Comparison of ENCODE assay signal across 17 mouse cellular contexts in the genomic region with DNA sequence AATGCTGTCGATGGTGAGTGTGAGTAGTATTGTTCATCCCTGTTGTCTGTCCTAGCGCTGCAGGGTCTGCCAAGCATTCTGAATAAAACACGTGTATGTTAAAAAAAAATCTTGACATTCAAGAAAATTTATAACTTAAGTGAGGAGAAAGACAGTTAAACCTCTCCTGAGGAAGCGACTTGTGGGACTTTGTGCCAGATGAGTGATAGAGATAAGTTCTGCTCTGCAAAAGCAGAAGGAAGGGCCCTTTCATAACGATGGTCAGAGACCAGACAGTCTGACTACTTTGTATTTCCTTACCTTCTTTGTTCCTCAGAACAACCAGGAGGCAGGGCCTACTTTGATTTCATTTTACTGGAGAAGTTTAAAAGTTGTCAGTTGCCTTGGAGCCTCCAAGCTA. TPM values are rescaled to one million over a fixed set of nuclear protein-coding genes. Genes with fewer than 3 reads are reported as not detected.
DNase-seq lines count a peak whose midpoint lies in the region; ATAC-seq and TF ChIP-seq lines count a peak whose summit lies in the region.
"Had no signal": no experiment of that assay in that cellular context is flagged by ENCODE, and none has a peak within 500 bp of the region (broad histone marks: within the 10 kb centered on the region; RNA-seq: fewer than 3 reads in every experiment).

No protein-coding gene starts in this region.

- no peak for DNase-seq in heart, adult 2 months
- peak; percentile 12 to 62 for DNase-seq in kidney, adult 8-10 months
- DNase-seq in 416B (ENCODE audit: low read depth) = peak; percentile 97
- DNase-seq in MN1 (ENCODE audit: low spot score) = no peak
- no peak for DNase-seq in frontal cortex, postnatal 36 days (ENCODE audit: low spot score in 2 of 2)
- DNase-seq: adrenal gland, postnatal 10 days; cerebellum, adult 8-10 months; embryo, embryonic 11 days; layer of hippocampus, postnatal 36 days; right cerebral cortex, postnatal 14 days; thymus, postnatal 25 days had no signal

- 42% methylated on average over 5 of the region's 5 CpGs for WGBS in heart, adult 2 months
- 69% methylated on average over 5 of the region's 5 CpGs for WGBS in heart, embryonic 12.5 days
- 64% methylated on average over 5 of the region's 5 CpGs for WGBS in kidney, embryonic 14.5 days

- TF ChIP-seq POLR2A in heart, adult 2 months (IDR thresholded peaks at IDR 0.05; ENCODE audit: insufficient read depth, low read depth, low read length) = no peak

- peak overlapping the region; percentile 94 for H3K27ac ChIP-seq in heart, adult 2 months
- no peak overlapping the region for H3K27ac ChIP-seq in heart, embryonic 12.5 days (ENCODE audit: poor library complexity, severe bottlenecking)
- no peak overlapping the region for H3K27ac ChIP-seq in kidney, embryonic 14.5 days (ENCODE audit: low read depth, low read length)
- H3K27ac ChIP-seq: forebrain, embryonic 12.5 days; hindbrain, postnatal 0 days; neural tube, embryonic 12.5 days had no signal

- no peaks in the 10 kb centered on the region for H3K79me2 ChIP-seq in heart, adult 2 months (replicated peaks; ENCODE audit: control insufficient read depth, insufficient read depth, low read length)

- H3K9me3 ChIP-seq in heart, embryonic 12.5 days (replicated peaks) = no peaks in the 10 kb centered on the region
- no peaks in the 10 kb centered on the region for H3K9me3 ChIP-seq in kidney, embryonic 14.5 days (ENCODE audit: control insufficient read depth, low read length)
- H3K9me3 ChIP-seq: forebrain, embryonic 12.5 days; neural tube, embryonic 12.5 days had no signal

- peaks cover 14% of the 10 kb centered on the region for H3K4me1 ChIP-seq in heart, adult 2 months (ENCODE audit: control insufficient read depth, insufficient read depth, low read length)
- peaks cover 20% of the 10 kb centered on the region; the same call in 1 of the 2 replicates for H3K4me1 ChIP-seq in heart, embryonic 12.5 days (replicated peaks)
- no peaks in the 10 kb centered on the region for H3K4me1 ChIP-seq in kidney, embryonic 14.5 days (ENCODE audit: control insufficient read depth, insufficient read depth, low read length)

- TF ChIP-seq EP300 in heart, adult 2 months (IDR thresholded peaks at IDR 0.05; ENCODE audit: insufficient read depth, low read depth, low read length) = no peak

- no peak overlapping the region for H3K4me3 ChIP-seq in heart, adult 2 months
- no peak overlapping the region for H3K4me3 ChIP-seq in heart, embryonic 12.5 days
- no peak overlapping the region for H3K4me3 ChIP-seq in kidney, embryonic 14.5 days (ENCODE audit: low read length)
- H3K4me3 ChIP-seq: forebrain, embryonic 12.5 days; neural tube, embryonic 12.5 days had no signal

- H3K27me3 ChIP-seq in heart, adult 2 months (ENCODE audit: control insufficient read depth, insufficient read depth, low read length) = no peaks in the 10 kb centered on the region
- peaks cover 9% of the 10 kb centered on the region; the same call in 1 of the 2 replicates for H3K27me3 ChIP-seq in heart, embryonic 12.5 days (replicated peaks)
- peaks cover 8% of the 10 kb centered on the region; the same call in 1 of the 2 replicates for H3K27me3 ChIP-seq in kidney, embryonic 14.5 days (ENCODE audit: control insufficient read depth, insufficient read depth, low read length)

- peaks cover 45% of the 10 kb centered on the region for H3K36me3 ChIP-seq in heart, adult 2 months (ENCODE audit: control insufficient read depth, insufficient read depth, low read length)
- H3K36me3 ChIP-seq in heart, embryonic 12.5 days = 0 out of 2 replicates have a peak, but pooled peaks cover 4% of the 10 kb centered on the region
- H3K36me3 ChIP-seq in kidney, embryonic 14.5 days (ENCODE audit: control insufficient read depth, insufficient read depth, low read length) = no peaks in the 10 kb centered on the region
- H3K36me3 ChIP-seq: forebrain, embryonic 12.5 days; neural tube, embryonic 12.5 days had no signal

- H3K9ac ChIP-seq in heart, adult 2 months (ENCODE audit: low read depth, low read length) = no peak overlapping the region
- no peak overlapping the region for H3K9ac ChIP-seq in heart, embryonic 12.5 days
- H3K9ac ChIP-seq in kidney, embryonic 14.5 days (ENCODE audit: low read depth, low read length) = no peak overlapping the region
- H3K9ac ChIP-seq: forebrain, embryonic 12.5 days; neural tube, embryonic 12.5 days had no signal

- intact Hi-C loops in heart, adult 2 months (cut with DNase I) = no loop called here

- no peak for ATAC-seq in heart, embryonic 12.5 days (ENCODE audit: insufficient number of reproducible peaks, low FRiP score)
- ATAC-seq in kidney, embryonic 14.5 days (ENCODE audit: low FRiP score, low TSS enrichment) = no peak
- peak; percentile 72 to 74 for ATAC-seq in hematopoietic stem cell, adult 5-6 weeks (replicated peaks in 1 of 2; ENCODE audit: insufficient read depth in 1 of 2, low FRiP score in 2 of 2, low TSS enrichment in 1 of 2, low read depth in 1 of 2, poor library complexity in 2 of 2, severe bottlenecking in 2 of 2)
- ATAC-seq: hindbrain, postnatal 0 days had no signal

- H3K4me2 ChIP-seq in heart, embryonic 12.5 days = no peak overlapping the region; the same call in 1 of the 2 replicates
- no peak overlapping the region for H3K4me2 ChIP-seq in kidney, embryonic 14.5 days (replicated peaks; ENCODE audit: low read depth, low read length)
- H3K4me2 ChIP-seq: forebrain, embryonic 12.5 days; neural tube, embryonic 12.5 days had no signal

- TF ChIP-seq CTCF in heart, adult 2 months (IDR thresholded peaks at IDR 0.05) = no peak

RNA-seq across cellular contexts. Expression of a gene that starts 4.9 kb away (rescaled TPM):
- 10 to 100 TPM; 73.6 to 92.6 TPM for total RNA-seq in heart, adult 2 months (2021)
- polyA plus RNA-seq in heart, adult 2 months (2012; rRNA removed) = 86.5 and 172 TPM in 2 replicates
- 86.2 and 91.5 TPM in 2 replicates for polyA plus RNA-seq in heart, embryonic 12.5 days (2016; fragmentation: Nextera tagmentation; extraction: Ambion mirVana)
- polyA plus RNA-seq in kidney, embryonic 14.5 days (2014; fragmentation: Nextera tagmentation; extraction: Ambion mirVana) = 70.5 and 90.2 TPM in 2 replicates
- total RNA-seq in hematopoietic stem cell, adult 5-6 weeks (2017) = 809 and 896 TPM in 2 replicates

Comparison
In these comparisons a context has a peak if more than half of its experiments do, and no peak if none do; other contexts are left out.
1. DNase-seq: peak in kidney, adult 8-10 months (2 of 2) and 416B (single experiment); none in heart, adult 2 months (0 of 2), MN1 (single experiment) and frontal cortex, postnatal 36 days (0 of 2).
2. ATAC-seq: peak in hematopoietic stem cell, adult 5-6 weeks (2 of 2); none in heart, embryonic 12.5 days (single experiment) and kidney, embryonic 14.5 days (single experiment).